Mouse (Mus musculus) right cerebral cortex, postnatal 36 days (tissue): ENCODE measurements around the gene Snx3.

ENCODE experiments used
- DNase-seq, 2 experiments: peaks; one replicate each; pipeline ENCODE4 v3.0.0; 2022; ENCODE audit warnings: low spot score in 2 of 2, mixed read lengths in 1 of 2

Gene Snx3

DNA sequence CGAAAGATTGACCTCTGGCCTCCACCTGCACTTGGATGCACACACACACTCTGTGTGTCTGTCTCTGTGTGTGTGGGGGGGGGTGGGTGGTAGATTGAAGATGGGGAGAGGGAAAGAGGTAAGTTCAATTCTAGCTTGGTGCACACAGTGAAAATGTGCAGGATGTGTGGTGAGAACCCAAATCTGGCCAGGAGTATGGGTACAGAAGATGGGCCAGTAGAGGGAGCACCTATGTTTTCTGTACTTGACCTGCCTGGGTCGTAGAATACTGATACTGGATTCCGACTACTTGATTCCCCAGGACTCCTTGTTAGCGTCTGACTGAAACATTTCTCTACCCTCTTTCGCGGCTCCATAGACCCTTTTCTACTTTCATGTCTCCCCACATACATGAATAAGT is 8.3 kb downstream of the Snx3 start:
- DNase-seq: no peak

DNA sequence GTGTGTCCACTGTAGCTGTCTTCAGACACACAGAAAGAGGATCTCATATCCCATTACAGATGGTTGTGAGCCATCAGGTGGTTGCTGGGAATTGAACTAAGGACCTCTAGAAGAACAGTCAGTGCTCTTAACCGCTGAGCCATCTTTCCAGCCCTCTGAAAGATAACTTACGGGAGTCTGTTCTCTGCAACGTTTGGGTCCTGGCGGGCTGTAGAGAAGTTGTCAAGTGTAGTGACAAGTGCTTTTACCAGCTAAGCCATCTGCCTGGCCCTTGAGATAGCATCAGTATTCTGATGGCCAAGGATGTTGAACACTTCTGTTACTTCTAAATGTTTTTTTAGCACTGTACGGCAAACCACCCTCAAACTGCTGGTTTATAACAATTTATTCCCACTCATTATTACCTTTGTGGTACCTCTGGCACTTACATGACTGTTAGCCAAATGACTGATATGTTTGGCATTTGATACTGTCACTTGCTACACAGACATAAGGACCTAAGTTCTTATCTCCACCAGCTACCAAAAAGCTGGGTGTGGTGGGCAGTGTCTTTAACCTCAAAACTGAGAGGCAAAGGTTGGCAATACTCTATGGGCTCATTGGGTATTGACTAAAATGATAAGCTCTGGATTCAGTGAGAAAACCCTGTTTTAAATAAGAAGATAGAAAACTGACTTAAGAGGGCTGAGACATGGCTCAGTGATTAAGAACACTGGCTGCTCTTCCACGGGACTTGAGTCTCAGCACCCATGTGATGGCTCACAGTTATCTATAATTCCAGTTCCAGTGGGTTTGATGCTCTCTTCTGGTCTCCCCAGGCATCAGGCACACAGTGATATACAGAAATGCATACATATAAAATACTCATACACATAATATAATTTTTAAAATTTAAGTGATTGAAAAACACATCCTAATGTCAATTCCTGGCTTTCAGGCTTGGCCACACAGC is 9.6 kb downstream of the Snx3 start:
- no peak for DNase-seq

DNA sequence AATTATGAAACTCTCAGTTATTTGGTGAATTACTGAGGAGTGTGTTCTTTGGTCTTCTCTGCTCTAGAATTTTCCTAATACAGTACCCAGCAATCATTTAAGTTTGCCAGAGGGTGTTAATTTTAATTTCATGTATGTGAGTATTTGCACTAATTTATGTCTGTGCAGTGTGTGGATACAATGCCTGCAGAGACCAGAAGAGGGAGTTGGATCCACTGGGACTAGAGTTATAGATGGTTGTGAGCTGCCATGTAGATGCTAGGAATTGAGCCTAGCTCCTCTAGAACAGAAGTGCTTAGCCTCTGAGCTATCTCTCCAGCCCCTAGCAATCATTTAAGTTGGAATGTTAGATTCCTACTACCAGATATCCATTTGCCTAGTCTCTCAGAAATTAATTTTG is 12.3 kb downstream of the Snx3 start:
- DNase-seq: no peak

DNA sequence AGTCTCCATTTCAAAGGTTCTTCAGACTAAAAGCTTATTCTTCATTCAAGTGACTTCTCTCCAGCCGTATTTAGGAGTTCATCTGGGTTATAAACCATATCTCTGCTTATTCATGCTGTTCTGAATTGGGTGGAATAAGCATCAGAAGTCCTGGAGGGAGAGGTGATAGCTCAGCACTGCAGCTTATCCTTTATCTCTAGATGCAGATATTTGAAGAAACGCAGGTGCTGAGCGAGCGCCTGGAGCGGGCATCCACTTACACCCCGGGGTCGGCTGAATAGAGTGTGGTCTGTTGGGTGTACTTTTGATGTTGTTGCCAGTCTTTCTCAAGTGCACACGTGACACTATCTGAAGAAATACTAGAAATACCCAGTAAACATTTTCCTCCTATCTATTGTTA is 16.5 kb downstream of the Snx3 start:
- no peak for DNase-seq

DNA sequence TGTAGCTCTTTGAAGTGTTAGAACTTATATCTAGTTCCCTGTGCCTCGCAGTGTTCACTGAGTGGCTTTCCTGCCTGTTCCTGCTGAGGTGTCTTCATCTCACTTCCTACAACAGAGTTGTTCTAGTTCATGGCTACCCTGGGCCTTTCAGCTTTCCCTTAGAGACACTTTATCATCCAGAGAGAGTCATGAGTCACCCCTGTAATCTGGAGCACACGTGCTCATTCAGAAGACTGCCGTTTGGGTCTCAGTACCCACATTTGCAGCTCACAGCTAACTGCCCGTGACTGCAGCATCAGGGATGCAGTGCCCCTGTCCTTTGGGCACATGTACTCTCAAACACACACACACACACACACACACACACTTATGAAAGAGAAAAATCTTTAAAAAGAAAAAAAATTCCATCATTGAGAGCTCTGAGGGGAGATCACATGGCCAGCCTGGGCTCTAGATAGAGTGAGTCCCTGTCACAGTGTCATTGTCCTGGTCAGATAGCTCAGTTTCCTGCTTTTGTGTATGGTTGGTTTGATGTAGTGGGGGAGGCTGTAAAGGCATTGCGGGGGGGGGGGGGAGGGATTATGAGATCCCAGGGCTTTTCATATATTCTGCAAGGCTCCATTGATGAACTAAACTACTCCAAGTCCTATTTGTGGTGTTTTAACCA is 19.6 kb downstream of the Snx3 start:
- no peak for DNase-seq

DNA sequence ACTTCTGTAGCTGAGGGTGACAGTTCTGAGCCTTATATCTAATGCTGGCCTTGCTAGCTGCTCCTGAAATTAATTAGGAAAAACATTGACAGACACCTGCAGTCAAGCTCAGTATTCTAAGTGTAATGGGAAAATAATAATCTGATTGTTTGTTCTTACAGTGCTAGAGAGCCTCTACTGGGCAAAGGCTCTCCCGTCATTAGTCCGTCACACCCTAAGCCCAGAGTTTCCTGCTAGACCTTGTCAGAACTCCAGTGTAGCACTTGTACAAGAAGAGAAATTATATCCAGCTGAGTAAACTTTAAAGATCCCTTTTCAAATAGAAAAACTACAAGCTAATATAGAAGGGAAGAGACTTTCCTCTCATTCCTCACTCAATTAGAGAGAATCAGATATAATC is 21.1 kb downstream of the Snx3 start:
- no peak for DNase-seq

DNA sequence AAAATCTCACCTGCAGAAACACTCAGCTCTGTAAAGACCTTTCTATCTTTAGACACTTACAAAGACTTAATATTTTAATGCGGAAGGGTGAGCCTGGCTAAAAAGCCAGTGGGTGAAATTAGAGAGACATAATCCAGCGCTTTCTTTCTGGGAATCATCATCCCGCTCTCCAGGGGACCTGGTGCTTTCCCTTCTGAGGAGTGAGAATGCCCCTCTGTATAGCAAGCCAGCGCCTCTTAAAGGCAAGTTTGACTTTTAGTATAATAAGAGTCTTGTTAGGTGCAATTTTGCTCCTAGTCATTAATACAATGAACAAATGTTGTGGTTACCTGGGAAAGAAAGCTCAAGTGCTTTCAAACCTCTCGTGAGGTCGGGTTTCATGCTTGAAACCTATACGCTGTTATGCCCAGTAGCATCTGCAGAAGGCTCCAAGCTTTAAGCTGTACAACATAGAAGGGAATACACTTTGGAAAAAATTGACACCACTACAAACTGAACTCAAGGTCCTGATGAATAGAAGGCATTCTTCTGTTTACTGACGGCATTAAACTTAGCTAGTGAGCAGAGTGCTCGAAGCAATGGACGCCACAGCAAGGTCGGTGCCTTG is 21.8 kb downstream of the Snx3 start:
- DNase-seq: no peak

DNA sequence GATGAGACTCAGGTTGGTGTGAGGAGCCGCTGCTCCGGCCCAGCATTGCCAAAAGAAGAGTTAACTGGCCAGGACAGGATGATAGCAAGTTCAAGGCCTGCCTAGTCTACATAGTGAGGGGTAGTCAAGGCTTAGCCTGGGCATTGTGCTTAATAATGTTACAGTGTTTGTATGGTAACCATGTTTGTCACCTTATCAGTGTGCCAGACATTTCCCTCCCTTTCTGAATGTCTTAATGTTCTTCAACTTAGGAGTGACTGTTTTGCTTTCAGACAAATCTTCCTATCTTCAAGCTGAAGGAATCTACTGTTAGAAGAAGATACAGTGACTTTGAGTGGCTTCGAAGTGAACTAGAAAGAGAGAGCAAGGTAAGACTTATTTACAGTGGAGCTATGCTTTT is 23.9 kb downstream of the Snx3 start:
- no peak for DNase-seq

DNA sequence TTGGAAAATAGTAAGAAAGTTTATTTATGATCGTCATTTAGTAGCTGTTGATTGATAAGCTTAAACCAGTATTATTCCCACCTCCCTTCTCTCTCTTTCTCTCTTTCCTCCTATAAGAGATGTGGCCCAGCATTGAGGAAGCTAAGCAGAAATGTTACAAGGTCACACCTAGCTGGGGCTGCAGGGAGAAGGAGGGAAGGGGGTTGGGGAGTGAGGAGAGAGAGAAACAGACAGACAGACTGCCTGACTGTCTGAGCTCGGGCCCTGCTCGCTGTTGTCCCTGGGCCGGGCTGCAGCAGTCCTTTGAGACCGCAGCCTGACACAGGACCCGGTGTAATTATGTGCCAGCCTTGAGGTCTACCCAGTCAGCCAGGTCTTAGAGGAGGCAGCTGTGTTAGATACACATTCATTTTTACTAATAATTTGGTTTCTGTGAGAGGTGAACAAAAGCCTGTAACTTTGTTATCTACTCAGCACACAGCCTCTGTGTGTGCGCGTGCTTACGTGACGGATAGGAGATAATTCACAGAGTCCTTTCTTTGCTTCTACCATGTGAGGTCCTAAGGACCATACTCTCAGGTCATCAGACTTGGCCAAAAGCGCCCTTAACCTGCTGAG is 32.1 kb downstream of the Snx3 start:
- DNase-seq: no peak

DNA sequence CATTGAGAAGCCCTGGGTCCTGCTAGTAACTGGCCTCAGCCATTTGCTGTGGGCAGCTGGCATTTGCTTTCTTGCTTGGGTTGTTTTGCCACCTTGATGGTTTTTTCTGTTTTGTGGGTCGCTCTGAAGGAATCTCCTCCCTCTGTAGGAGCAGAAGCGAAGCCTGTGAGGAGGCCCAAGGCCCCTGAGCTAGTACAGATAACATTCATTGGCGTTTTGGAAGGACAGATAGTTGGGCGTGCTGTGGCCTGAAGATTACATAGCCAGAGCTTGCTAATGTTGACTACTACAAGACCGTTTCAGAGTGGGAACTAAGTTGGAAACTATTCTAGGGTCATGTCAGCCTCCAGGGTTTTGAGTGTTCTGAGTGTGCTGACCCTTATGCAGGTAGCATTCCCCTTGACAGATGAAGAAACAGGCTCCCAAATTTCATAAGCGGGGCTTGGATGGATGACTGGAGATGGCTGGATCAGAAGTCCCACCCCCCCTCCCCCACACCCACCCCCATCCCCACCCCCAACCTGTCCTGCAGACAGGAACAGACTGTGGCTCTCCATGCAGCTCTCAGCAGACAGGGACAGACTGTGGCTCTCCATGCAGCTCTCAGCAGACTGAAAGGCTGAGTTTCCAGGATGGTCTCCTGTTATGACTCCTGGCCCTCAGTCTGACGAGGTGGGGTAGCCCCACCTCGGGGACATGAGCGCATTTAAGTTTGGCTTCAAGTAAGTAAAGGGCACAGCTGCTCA is 35.9 kb downstream of the Snx3 start:
- DNase-seq: no peak

DNA sequence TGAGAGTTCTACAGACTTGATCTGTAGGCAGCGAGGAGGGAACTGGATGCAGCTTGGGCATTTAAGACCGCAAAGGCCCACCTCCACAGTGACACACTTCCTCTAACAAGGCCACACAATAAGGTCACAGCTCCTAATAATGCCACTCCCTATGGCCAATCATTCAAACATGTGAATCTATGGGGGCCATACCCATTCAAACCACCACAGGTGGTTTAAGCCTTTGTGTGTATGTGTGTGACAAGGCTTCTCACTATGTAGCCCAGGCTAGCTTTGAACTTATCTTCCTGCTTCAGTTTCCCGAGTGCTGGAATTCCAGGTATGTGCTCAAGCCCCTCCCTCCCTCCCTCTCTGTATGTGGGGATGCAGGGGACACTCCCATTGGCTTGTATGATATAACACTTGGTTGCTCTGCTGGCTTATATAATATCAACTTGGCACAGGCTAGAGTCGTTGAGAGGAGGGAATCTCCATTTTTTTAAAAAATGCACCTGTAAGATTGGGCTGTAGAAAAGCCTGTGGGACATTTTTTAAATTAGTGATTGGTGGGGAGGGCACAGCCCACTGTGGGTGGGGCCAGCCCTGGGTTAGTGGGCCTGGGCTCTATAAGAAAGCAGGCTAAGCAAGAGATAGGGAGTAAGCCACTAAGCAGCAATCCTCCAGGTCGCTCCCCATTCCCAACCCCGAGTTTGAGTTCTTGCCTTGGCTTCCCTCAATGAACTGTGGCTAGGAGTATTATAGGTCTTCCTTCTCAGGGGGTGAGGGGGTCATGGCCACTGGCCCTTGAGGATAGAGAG is 44.1 kb downstream of the Snx3 start:
- DNase-seq: no peak

DNA sequence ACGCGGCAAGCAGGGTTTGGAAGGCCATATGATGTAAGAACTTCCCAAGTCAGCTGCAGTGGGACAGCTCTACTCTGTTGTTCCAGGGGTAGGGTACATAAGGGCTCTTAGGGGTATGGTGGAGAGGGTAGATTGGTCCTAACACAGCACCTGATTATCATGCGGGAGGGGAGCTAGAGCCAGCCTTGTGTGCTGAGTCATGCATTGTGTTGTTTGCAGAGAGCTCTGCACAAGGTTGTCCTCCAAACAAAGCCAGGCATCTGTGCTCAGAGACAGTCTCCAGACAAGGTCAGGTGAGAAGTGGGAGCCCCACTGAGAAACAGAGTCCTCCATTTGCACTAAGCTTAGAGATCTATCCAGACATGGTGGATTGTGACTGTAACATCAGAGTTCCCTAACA is 44.7 kb downstream of the Snx3 start:
- no peak for DNase-seq

DNA sequence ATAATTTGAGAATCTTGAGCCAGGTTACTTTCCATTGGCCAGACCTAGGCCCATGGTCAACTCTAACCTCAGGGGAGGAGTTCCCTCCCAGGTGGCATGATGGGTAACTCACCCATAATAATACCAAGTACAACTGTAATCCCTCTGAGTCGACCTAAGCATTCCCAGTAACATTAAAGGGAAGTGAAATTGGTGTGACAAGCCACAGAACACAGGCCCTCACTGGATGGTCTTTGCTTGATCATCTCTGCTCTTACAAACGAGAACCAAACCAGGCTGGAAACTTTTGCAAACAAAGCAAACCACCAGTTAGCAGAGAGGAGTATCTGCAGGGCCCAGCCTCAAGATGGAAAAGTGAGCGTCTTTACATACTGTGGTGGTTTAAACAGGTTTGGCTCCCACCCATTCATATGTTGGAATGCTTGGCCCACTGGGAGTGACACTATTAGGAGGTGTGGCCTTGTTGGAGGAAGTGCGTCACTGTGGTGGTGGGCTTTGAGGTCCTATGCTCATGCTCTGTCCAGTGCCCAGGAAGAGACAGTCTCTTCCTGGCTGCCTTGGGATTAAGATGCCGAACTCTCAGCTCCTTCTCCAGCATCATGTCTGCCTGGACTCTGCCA is 57.9 kb downstream of the Snx3 start:
- no peak for DNase-seq

DNA sequence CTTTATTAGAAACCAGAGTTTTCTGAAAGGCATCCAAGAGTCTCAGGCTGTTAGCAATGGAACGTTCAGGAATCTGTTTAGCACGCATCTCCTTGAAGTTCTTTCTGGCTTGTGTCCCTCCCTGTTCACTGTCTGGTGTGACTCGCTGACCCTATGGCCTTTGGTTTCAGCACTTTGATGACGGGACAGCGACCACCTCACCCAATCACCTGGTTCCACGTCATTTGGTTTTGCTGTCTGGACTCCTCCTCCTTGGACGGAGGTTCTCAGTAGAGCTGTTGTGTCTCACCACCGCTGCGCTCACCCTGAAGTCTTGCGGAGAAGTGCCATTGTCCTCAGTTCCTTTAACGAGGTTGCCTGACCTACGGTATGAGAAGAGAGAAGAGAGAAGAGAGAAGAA is 60.4 kb downstream of the Snx3 start:
- DNase-seq: no peak

DNA sequence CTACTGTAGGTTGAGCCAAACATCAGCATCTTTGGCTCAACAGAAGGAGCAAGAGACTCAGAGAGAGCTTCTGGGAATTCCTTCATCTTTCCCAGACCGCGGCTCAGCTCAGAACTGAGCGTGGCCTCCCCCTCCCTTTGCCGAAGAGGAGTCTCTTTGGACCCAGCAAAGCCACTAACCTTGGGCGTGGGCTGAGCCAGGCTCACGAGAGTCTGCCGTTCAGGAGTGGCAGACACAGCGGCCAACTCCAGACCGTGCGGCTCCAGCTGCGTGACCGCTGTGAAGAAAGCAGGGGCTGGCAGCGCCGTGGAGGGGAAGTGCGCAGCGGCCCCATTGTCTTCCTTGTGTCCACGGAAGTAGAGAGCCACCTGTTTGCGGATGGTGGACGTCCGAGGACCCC is 70.7 kb downstream of the Snx3 start:
- no peak for DNase-seq

DNA sequence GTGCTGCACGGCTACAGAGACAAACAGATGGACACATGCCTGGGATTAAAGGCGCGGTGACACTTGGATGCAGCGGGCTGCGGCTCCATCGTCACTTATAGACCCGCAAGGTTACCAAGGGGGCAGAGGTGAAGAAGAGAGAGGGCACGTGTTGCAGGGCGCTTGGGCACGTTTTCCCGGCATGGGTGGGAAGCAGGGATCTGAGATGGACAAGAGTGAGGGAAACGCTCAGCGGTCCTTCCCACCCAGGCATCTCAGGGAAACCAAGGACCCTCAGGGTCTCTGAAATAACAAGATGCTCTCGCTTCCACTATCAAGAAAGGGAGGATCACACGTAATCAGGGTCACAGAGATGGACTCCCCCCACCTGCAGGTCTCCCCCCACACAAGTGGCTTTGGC is 71.1 kb downstream of the Snx3 start:
- DNase-seq: no peak

DNA sequence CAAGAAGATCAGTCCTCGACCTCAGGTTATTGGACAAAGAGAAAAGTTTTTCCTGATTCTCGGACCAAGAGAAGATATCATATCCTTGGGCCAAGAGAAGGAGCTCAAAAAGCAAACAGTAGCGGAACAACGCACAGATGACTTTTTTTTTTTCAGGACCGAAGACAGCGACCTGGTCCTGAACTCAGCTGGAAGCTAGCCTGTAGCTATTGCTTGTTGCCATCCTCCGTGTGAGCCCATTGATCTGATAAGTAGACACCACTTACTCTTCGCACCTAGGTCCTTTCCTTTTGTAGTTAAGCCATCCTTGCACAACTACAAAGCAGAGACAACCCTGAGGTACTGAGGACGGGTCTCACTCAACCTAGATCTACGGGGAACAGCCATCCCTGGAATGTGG is 72.8 kb downstream of the Snx3 start:
- no peak for DNase-seq

DNA sequence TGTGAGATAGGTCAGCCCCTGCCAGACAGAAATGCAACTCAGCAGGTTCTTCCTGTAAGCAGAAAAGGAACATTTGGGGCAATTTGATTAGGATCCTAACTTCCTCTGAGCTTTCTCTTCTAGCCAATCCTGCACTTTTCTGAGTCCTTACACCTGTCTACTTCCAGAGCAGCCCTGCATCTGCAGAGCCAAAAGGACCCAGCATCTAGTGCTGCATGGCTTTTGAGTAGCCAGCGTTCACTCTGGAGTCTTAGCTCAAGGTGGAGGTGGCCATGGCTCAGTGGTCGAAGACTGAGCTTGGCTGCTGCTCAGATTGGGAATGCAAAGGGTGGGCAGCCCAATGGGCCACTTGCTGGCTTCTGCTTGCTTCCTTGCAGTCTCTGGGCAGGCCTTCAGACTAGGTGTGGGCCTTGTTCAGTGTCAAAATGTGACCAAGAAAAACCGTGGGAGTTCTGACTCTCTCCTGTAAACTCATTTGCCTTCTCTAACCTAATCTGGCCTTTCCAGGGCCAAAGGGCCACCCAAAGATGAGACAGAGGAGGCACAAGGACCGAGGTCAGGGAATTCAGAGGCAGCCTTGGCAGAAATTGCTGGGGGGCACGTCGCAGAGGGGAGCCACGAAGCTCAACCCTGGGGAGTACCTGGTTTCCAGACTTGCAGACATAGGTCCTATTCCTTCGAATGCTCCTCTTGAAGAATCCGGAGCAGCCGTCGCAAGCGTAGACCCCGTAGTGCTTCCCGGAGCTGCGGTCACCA is 75.9 kb downstream of the Snx3 start:
- no peak for DNase-seq

DNA sequence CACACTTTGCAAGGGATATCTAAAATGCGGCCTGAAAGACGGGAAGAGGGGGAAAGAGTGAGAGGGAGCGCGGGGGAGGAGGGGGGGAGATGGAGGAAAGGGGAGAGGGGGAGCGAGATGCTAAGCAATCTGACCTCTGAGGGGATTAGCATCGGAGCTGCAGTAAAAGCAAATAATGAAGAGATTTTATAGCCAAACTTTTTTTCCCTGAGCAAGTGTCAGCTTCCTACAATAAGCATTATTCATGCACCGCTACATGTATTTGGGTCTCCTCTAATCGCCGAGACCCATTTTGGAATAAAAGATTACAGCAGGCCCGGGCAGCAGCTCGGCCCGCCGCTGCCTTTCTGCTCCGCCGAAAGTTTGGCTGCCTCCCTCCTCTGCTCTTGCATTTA is 76.4 kb downstream of the Snx3 start:
- DNase-seq: no peak
